Mouse (Mus musculus) forebrain, embryonic 14.5 days (tissue): Measurements from ENCODE around the gene Dock4. TPM values are rescaled to one million over a fixed set of nuclear protein-coding genes. Genes with fewer than 3 reads are reported as not detected.
A peak's percentile ranks its signal among the peaks of the same experiment; 100 is the strongest.

ENCODE experiments used
- ATAC-seq: fragments of 200-750 bp; cut with Nextera tagmentation; 2 replicates; pipeline ENCODE4 v1.8.0; 2017; ENCODE audit warnings: mild to moderate bottlenecking, moderate library complexity
- DNase-seq: peaks from one replicate; pipeline ENCODE4 v3.0.0-alpha.2; 2015; ENCODE audit warnings: low spot score
- H3K27ac ChIP-seq: fragments of 300-500 bp; sonication (generic); 2 replicates; pipeline ENCODE4 v1.5.1; 2014; ENCODE audit warnings: low read depth, mild to moderate bottlenecking, control low read depth, low read length, moderate library complexity
- H3K27me3 ChIP-seq: fragments of 300-500 bp; sonication (generic); replicated peaks from 2 replicates; pipeline ENCODE4 v1.6.1; 2014; ENCODE audit warnings: low read length, control low read depth, mixed read lengths; ENCODE audit not compliant: control insufficient read depth, insufficient read depth
- H3K36me3 ChIP-seq: fragments of 300-500 bp; sonication (generic); 2 replicates; pipeline ENCODE4 v1.6.1; 2014; ENCODE audit warnings: low read length, control low read depth; ENCODE audit not compliant: control insufficient read depth, insufficient read depth
- H3K4me1 ChIP-seq: fragments of 300-500 bp; sonication (generic); 2 replicates; pipeline ENCODE4 v1.6.1; 2014; ENCODE audit warnings: antibody characterized with exemption, low read length, control low read depth; ENCODE audit not compliant: control insufficient read depth, insufficient read depth
- H3K4me2 ChIP-seq: fragments of 300-500 bp; sonication (generic); 2 replicates; pipeline ENCODE4 v1.6.1; 2014; ENCODE audit warnings: mild to moderate bottlenecking, control low read depth, low read length
- H3K4me3 ChIP-seq: fragments of 300-500 bp; sonication (generic); 2 replicates; pipeline ENCODE4 v1.5.1; 2014; ENCODE audit warnings: low read depth, low read length, control low read depth
- H3K9ac ChIP-seq: fragments of 300-500 bp; sonication (generic); 2 replicates; pipeline ENCODE4 v1.6.1; 2014; ENCODE audit warnings: mild to moderate bottlenecking, low read length, control low read depth, moderate library complexity
- H3K9me3 ChIP-seq: fragments of 300-500 bp; sonication (generic); replicated peaks from 2 replicates; pipeline ENCODE4 v1.6.1; 2016; ENCODE audit warnings: low read length, control low read depth, mixed read lengths; ENCODE audit not compliant: control insufficient read depth
- WGBS: fragments of 180-500 bp; shearing (Covaris S2); extraction: QIAGEN DNeasy Blood & Tissue Kit; methylation state at CpG from one replicate; pipeline ENCODE4 v1.1.7; 2014; 5-methylcytosine and 5-hydroxymethylcytosine counted together
- polyA plus RNA-seq: library from polyadenylated mRNA; unstranded; fragments of >200 nt; fragmentation: Nextera tagmentation; extraction: Ambion mirVana; gene quantifications from 2 replicates; pipeline ENCODE4 v1.2.1, GENCODE M21; 2014

The Dock4 gene
- polyA plus RNA-seq, 1 experiment from 2014 or later: 9.7 TPM

GRCm38 (mm10) chr12:40498250-40498671 is 52.5 kb downstream of the Dock4 start:
- 72% methylated on average over 7 of the region's 7 CpGs for WGBS
- Histone ChIP-seq H3K4me1 (peaks cover 5% of the 10 kb centered on the region; the same call in 1 of the 2 replicates), H3K27me3 (no peaks in the 10 kb centered on the region), H3K9ac (no peak overlapping the region), H3K27ac (no peak overlapping the region), H3K9me3 (no peaks in the 10 kb centered on the region), H3K4me2 (no peak overlapping the region), H3K4me3 (no peak overlapping the region), H3K36me3 (no peaks in the 10 kb centered on the region)
- peak; percentile 39 for DNase-seq
- peak; percentile 55; the same call in 1 of the 2 replicates for ATAC-seq

DNA sequence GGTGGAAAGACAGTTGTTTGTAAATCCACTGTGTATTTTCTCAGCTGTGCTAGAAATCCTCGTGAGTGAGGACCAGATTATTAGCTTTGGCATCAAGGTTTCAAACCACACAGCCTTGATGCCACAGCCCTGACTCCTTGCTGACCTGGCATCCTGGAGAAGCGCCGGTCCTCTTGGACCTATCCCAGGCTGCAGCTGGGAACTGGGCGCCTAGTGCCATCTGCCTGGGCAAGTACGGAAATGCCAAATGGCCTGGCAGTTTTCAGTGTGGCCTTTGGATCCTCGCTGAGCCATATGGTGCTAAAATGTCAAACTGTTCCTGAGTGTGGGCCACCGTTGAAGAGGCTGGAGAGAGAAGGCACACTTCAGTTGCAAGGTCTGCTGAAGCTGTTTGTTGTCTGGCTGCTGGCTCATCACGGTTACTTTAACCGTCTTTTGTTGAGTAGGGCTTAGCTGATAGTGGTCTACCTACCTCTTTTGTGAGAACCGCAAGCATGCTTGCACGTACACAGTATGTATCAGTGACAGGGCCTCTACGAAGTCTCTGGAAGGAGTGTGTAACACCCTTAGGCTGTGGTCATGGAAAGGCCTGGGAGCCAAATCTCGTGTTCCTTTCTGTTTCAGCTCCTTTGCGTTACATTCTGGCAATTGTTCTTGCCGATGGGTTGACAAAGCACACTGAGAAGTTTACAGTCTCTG is 53.3 kb downstream of the Dock4 start:
- H3K9me3 ChIP-seq: no peaks in the 10 kb centered on the region
- no peak overlapping the region for H3K4me3 ChIP-seq
- H3K27ac ChIP-seq: no peak overlapping the region; the same call in 1 of the 2 replicates
- no peaks in the 10 kb centered on the region for H3K36me3 ChIP-seq
- peak; percentile 22 for DNase-seq
- no peak overlapping the region for H3K4me2 ChIP-seq
- H3K27me3 ChIP-seq: no peaks in the 10 kb centered on the region
- H3K9ac ChIP-seq: no peak overlapping the region
- H3K4me1 ChIP-seq: peaks cover 5% of the 10 kb centered on the region; the same call in 1 of the 2 replicates
- 67% methylated on average over 15 of the region's 15 CpGs for WGBS
- 0 out of 2 replicates have a peak, but pooled peaks have one; percentile 48 for ATAC-seq

DNA sequence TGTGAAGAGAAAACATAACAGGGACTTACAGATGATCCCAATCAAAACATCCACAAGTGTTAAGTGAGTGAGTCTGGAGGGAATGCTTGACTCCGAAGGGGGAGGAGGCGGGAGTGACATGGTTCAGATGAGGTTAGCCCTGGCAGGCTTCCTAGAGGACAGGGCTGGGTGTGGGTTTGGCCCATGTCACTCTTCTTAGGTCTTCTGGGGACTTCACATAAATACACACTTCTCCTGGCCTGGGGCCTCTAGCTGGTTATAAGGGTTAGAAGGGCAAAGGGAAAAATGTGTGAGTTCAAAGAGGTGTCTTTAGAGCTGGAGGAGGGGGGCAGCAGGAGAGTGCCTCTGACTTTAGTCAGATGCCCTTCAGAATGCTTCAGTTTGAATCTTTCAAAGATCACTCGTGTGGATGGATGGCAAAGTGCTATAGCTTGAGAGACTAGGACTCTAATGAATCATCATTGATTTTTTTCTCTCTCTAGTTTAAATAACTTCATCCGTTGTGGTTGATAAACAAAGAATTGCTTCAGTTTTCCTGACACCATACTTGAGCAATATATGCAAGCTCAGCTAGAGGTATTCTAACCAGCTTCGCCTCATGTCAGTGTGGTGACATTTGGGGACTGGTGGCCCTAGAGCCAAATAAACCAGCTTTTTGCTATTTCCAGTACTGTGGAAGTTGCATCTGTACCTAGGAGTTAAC is 54.0 kb downstream of the Dock4 start:
- ATAC-seq (no peak), DNase-seq (no peak)
- H3K4me1 ChIP-seq: peaks cover 5% of the 10 kb centered on the region; the same call in 1 of the 2 replicates
- H3K27ac ChIP-seq: no peak overlapping the region
- WGBS: 82% methylated on average over 5 of the region's 5 CpGs
- H3K4me3 ChIP-seq: no peak overlapping the region
- no peaks in the 10 kb centered on the region for H3K27me3 ChIP-seq
- no peak overlapping the region for H3K4me2 ChIP-seq
- H3K9ac ChIP-seq: no peak overlapping the region
- no peaks in the 10 kb centered on the region for H3K9me3 ChIP-seq
- no peaks in the 10 kb centered on the region for H3K36me3 ChIP-seq

DNA sequence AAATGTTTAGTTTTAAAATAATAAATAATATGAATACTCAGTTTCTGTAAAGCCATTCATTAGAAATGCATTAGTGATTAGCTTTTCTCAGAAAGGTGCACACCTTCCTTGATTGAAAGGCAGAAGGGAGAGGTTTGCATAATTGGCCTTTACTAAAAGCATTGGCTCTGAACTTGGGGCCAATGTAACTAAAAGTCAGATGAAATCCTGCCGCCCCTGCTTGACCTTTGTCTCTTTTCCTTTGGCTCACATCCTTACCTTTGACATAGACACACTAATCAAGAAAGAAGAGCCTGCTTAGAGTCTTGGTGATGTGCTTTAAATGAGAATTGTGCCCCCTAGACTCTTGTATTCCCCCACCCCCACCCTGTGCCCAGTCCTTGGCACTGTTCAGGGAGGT is 55.4 kb downstream of the Dock4 start:
- 83% methylated on average over 1 of the region's 1 CpGs for WGBS
- no peak overlapping the region for H3K9ac ChIP-seq
- DNase-seq (no peak), ATAC-seq (no peak)
- H3K36me3 ChIP-seq: no peaks in the 10 kb centered on the region
- no peaks in the 10 kb centered on the region for H3K9me3 ChIP-seq
- H3K27me3 ChIP-seq: no peaks in the 10 kb centered on the region
- H3K27ac ChIP-seq: no peak overlapping the region
- H3K4me2 ChIP-seq: no peak overlapping the region
- H3K4me3 ChIP-seq: no peak overlapping the region
- peaks cover 5% of the 10 kb centered on the region; the same call in 1 of the 2 replicates for H3K4me1 ChIP-seq

DNA sequence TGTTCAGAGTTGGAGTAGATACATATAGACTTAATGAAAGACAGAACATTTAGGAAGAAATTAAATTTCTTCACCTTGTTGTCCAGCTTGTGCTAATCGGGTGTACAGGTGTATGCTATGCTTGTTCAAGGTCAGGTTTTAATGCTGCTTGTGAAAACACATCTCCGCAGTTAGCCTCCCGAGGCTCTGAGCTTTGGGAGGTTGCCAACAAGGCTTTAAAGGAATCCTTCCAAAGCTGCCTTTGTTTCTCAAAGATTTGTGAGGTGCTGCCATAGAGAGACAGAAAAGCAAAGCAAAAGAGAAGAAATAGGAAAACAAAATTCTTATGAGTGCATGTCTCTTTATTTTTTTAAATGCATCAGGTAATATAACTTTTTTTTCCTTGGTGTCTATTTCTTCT is 57.8 kb downstream of the Dock4 start:
- no peaks in the 10 kb centered on the region for H3K36me3 ChIP-seq
- H3K9me3 ChIP-seq: no peaks in the 10 kb centered on the region
- H3K27ac ChIP-seq: no peak overlapping the region
- H3K4me3 ChIP-seq: no peak overlapping the region
- no peak overlapping the region for H3K4me2 ChIP-seq
- no peak overlapping the region for H3K9ac ChIP-seq
- H3K27me3 ChIP-seq: no peaks in the 10 kb centered on the region
- WGBS: 47% methylated on average over 3 of the region's 3 CpGs
- no peak for ATAC-seq
- DNase-seq: no peak
- H3K4me1 ChIP-seq: peaks cover 12% of the 10 kb centered on the region

- 96% methylated on average over 3 of the region's 3 CpGs for WGBS
- no peak for DNase-seq
- Histone ChIP-seq H3K36me3 (no peaks in the 10 kb centered on the region), H3K4me3 (no peak overlapping the region), H3K4me1 (peaks cover 8% of the 10 kb centered on the region; the same call in 1 of the 2 replicates), H3K27me3 (no peaks in the 10 kb centered on the region), H3K9ac (no peak overlapping the region), H3K9me3 (no peaks in the 10 kb centered on the region), H3K27ac (no peak overlapping the region), H3K4me2 (no peak overlapping the region)
- no peak for ATAC-seq
Observed at GRCm38 (mm10) chr12:40504687-40505086, 58.9 kb downstream of the Dock4 start.

DNA sequence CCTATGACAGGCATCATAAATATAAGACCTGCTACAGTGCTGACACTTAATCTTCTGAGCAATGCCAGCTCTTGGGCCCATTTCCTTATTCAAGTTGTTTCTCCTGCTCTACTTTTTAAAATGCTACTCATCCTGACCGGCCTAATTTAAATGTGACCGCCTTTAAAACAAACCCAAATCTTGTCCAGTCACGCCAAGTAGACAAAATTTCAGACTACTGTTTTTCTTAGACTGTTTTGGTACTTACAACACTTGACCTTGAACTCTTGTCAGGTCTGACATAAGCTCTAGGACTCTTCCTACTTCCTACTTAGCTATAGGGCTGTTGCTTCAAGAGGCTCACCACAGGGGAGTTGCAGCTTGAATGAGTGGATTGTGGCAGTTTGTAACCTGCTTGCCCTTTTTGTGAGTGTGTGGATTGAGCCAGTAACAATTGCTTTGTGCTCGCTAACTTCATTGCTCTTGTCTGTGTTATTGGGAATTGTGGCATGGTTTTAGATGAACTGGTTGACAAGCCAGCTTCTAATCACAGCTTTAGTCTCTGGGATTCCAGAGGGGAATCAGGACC is 62.2 kb downstream of the Dock4 start:
- H3K36me3 ChIP-seq: no peaks in the 10 kb centered on the region
- H3K27ac ChIP-seq: no peak overlapping the region
- no peak for ATAC-seq
- peak; percentile 22 for DNase-seq
- no peak overlapping the region for H3K4me3 ChIP-seq
- no peaks in the 10 kb centered on the region for H3K27me3 ChIP-seq
- H3K4me2 ChIP-seq: no peak overlapping the region
- 55% methylated on average over 4 of the region's 4 CpGs for WGBS
- peaks cover 15% of the 10 kb centered on the region for H3K4me1 ChIP-seq
- H3K9me3 ChIP-seq: no peaks in the 10 kb centered on the region
- no peak overlapping the region for H3K9ac ChIP-seq

DNA sequence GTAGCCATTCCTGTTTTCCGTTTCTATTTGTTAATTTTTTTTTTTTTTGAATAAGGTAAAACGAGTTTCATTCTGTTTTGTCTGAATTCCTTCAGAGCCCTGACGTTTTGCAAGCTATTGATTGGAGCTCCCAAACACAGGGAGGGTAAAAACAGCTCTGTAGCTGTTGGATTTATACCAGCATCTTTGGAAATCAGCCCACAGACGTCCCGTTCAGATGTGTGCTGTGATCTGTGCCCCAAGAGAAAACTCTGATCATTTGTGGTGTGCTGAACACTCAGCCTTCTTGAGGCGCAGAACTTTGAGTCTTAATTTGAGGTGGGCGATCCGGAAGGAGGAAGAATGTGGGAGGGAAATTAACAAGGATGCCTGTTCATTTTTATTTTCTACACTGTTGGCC is 62.7 kb downstream of the Dock4 start:
- H3K27ac ChIP-seq: no peak overlapping the region
- WGBS: 31% methylated on average over 8 of the region's 8 CpGs
- no peaks in the 10 kb centered on the region for H3K36me3 ChIP-seq

More for the DNA sequence above, 62.7 kb downstream of the Dock4 start:
- Histone ChIP-seq H3K4me2 (no peak overlapping the region), H3K9me3 (no peaks in the 10 kb centered on the region), H3K4me3 (no peak overlapping the region), H3K9ac (no peak overlapping the region), H3K27me3 (no peaks in the 10 kb centered on the region), H3K4me1 (peaks cover 15% of the 10 kb centered on the region)
- DNase-seq (no peak), ATAC-seq (no peak)
